Mouse (Mus musculus): ENCODE results near the gene S100a5. TPM values are rescaled to one million over a fixed set of nuclear protein-coding genes. Genes with fewer than 3 reads are reported as not detected.

The S100a5 gene
- polyA plus RNA-seq, 1 experiment: not detected

- H3K36me3 ChIP-seq (replicated peaks; ENCODE audit: low read length): no peaks in the 10 kb centered on the region
- TF ChIP-seq GATA1 (IDR thresholded peaks at IDR 0.05; ENCODE audit: borderline replicate concordance, low read length) (no peak), FLI1 (IDR thresholded peaks at IDR 0.05; ENCODE audit: low read length) (no peak)
- H3K4me1 ChIP-seq: no peaks in the 10 kb centered on the region
- peaks cover 18% of the 10 kb centered on the region for H3K27me3 ChIP-seq (replicated peaks)
- peak overlapping the region; percentile 6 for H3K4me3 ChIP-seq (replicated peaks)
- H3K9me3 ChIP-seq: no peaks in the 10 kb centered on the region
Measured at GRCm38 (mm10) chr3:90659364-90660044, 51.2 kb downstream of the S100a5 start.

Other genes starting within 250 kb of the S100a5 start
- gene Slc27a3, start 218.6 kb upstream of the S100a5 start, polyA plus RNA-seq (2012; ENCODE audit: insufficient read depth, low replicate concordance): 2.3 and 3.1 TPM in 2 replicates
- 15.5 and 21.9 TPM in 2 replicates for gene Ints3, start 174.9 kb upstream of the S100a5 start, polyA plus RNA-seq (2012; ENCODE audit: insufficient read depth, low replicate concordance)
- gene Npr1, start 142.7 kb upstream of the S100a5 start, polyA plus RNA-seq (2012; ENCODE audit: insufficient read depth, low replicate concordance): 2.6 TPM in 1 of 2 replicates, not detected in the other
- gene Ilf2, start 132.4 kb upstream of the S100a5 start, polyA plus RNA-seq (2012; ENCODE audit: insufficient read depth, low replicate concordance): 10.5 TPM in 1 of 2 replicates, not detected in the other
- gene Snapin, start 117.5 kb upstream of the S100a5 start, polyA plus RNA-seq (2012; ENCODE audit: insufficient read depth, low replicate concordance): 3.0 and 5.3 TPM in 2 replicates
- 33.3 and 68.8 TPM in 2 replicates for gene Chtop, start 99.0 kb upstream of the S100a5 start, polyA plus RNA-seq (2012; ENCODE audit: insufficient read depth, low replicate concordance)
- 9.9 and 105 TPM in 2 replicates for gene S100a1, start 94.1 kb upstream of the S100a5 start, polyA plus RNA-seq (2012; ENCODE audit: insufficient read depth, low replicate concordance)
- 3.7 and 30.3 TPM in 2 replicates for gene S100a13, start 94.1 kb upstream of the S100a5 start, polyA plus RNA-seq (2012; ENCODE audit: insufficient read depth, low replicate concordance)
- 0.10 TPM in 1 of 2 replicates, not detected in the other for gene S100a14, start 81.7 kb upstream of the S100a5 start, polyA plus RNA-seq (2012; ENCODE audit: insufficient read depth, low replicate concordance)
- not detected in 2 replicates for gene S100a16, start 71.3 kb upstream of the S100a5 start, polyA plus RNA-seq (2012; ENCODE audit: insufficient read depth, low replicate concordance)
- gene S100a3, start 47.9 kb upstream of the S100a5 start, polyA plus RNA-seq (2012; ENCODE audit: insufficient read depth, low replicate concordance): not detected in 2 replicates
- not detected in 2 replicates for gene S100a2, start 18.3 kb upstream of the S100a5 start, polyA plus RNA-seq (2012; ENCODE audit: insufficient read depth, low replicate concordance)
- gene Gm42674, start 6.6 kb upstream of the S100a5 start, polyA plus RNA-seq (2012; ENCODE audit: insufficient read depth, low replicate concordance): not detected in 2 replicates
- gene S100a4, start 4.8 kb upstream of the S100a5 start, polyA plus RNA-seq (2012; ENCODE audit: insufficient read depth, low replicate concordance): not detected in 2 replicates
- gene S100a6, start 4.4 kb downstream of the S100a5 start, polyA plus RNA-seq (2012; ENCODE audit: insufficient read depth, low replicate concordance): 1.3 TPM in 1 of 2 replicates, not detected in the other
- not detected in 2 replicates for gene S100a7a, start 45.5 kb downstream of the S100a5 start, polyA plus RNA-seq (2012; ENCODE audit: insufficient read depth, low replicate concordance)
- 2.9 TPM in 1 of 2 replicates, not detected in the other for gene S100a8, start 60.5 kb downstream of the S100a5 start, polyA plus RNA-seq (2012; ENCODE audit: insufficient read depth, low replicate concordance)
- gene S100a9, start 87.2 kb downstream of the S100a5 start, polyA plus RNA-seq (2012; ENCODE audit: insufficient read depth, low replicate concordance): 33.8 TPM in 1 of 2 replicates, not detected in the other
- gene Pglyrp4, start 118.4 kb downstream of the S100a5 start, polyA plus RNA-seq (2012; ENCODE audit: insufficient read depth, low replicate concordance): not detected in 2 replicates
- not detected in 2 replicates for gene Gm5849, start 169.4 kb downstream of the S100a5 start, polyA plus RNA-seq (2012; ENCODE audit: insufficient read depth, low replicate concordance)